Comparison of ENCODE assay signal across 8 mouse cellular contexts in the genomic region with DNA sequence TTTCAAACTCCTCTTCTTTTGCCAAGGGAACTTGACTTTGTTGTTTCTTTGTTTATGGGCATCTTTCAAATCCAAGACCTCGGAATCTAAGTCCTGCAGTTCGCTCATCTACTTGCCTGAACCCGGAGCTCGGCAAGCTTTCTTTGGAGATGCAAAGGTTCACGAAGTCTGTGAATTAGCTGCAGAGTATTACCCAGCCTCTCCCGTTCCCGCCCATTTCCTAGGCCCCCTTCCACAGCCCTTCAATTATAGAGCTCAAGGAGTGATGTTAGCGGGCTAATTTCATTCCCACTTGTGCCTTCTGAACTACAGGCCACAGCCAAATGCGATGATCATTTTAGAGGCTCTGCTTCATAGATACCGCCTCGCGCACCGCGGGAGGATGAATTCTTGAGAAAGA. TPM values are rescaled to one million over a fixed set of nuclear protein-coding genes. Genes with fewer than 3 reads are reported as not detected.
DNase-seq lines count a peak whose midpoint lies in the region; ATAC-seq and TF ChIP-seq lines count a peak whose summit lies in the region.

No protein-coding gene starts in this region.

- peak in 1 of 2 experiments; percentile 51 for DNase-seq in cerebellum, adult 2 months
- DNase-seq in ovary, postnatal 10 days (ENCODE audit: low spot score) = peak; percentile 6
- DNase-seq in ovary, postnatal 36 days (ENCODE audit: low spot score) = no peak
- no peak for DNase-seq in hindbrain, embryonic 11.5 days (ENCODE audit: low spot score)
- DNase-seq in thymus, postnatal 36 days = peak; percentile 18 to 28

- no peaks in the 10 kb centered on the region for H3K36me3 ChIP-seq in hindbrain, embryonic 11.5 days (ENCODE audit: control insufficient read depth, insufficient read depth, low read length)
- no peaks in the 10 kb centered on the region for H3K36me3 ChIP-seq in lung, embryonic 15.5 days

- no peak overlapping the region for H3K27ac ChIP-seq in cerebellum, adult 2 months (ENCODE audit: insufficient read depth, low read length)
- no peak overlapping the region; the same call in 1 of the 2 replicates for H3K27ac ChIP-seq in hindbrain, embryonic 11.5 days (ENCODE audit: low read depth, low read length)
- peak overlapping the region; percentile 61 for H3K27ac ChIP-seq in lung, embryonic 15.5 days

- H3K4me3 ChIP-seq in cerebellum, adult 2 months (replicated peaks; ENCODE audit: insufficient read depth, low read depth, low read length) = peak overlapping the region; percentile 53
- H3K4me3 ChIP-seq in hindbrain, embryonic 11.5 days (ENCODE audit: low read depth, low read length) = peak overlapping the region; percentile 58
- H3K4me3 ChIP-seq in lung, embryonic 15.5 days = peak overlapping the region; percentile 67

- H3K27me3 ChIP-seq in cerebellum, adult 2 months (ENCODE audit: control insufficient read depth, insufficient read depth, low read length) = no peaks in the 10 kb centered on the region
- H3K27me3 ChIP-seq in hindbrain, embryonic 11.5 days (ENCODE audit: control insufficient read depth, insufficient read depth, low read length) = no peaks in the 10 kb centered on the region
- H3K27me3 ChIP-seq in lung, embryonic 15.5 days = no peaks in the 10 kb centered on the region

- TF ChIP-seq CTCF in cerebellum, adult 2 months (IDR thresholded peaks at IDR 0.05; ENCODE audit: borderline replicate concordance, insufficient read depth, low read depth, low read length) = no peak

- H3K4me2 ChIP-seq in hindbrain, embryonic 11.5 days (replicated peaks; ENCODE audit: low read depth, low read length) = peak overlapping the region; percentile 67
- H3K4me2 ChIP-seq in lung, embryonic 15.5 days = peak overlapping the region; percentile 85

- no peak for ATAC-seq in cerebellum, adult (ENCODE audit: insufficient number of reproducible peaks, low FRiP score, low TSS enrichment)
- ATAC-seq in hindbrain, embryonic 11.5 days (ENCODE audit: low FRiP score) = peak; percentile 60
- ATAC-seq in lung, embryonic 15.5 days (ENCODE audit: borderline replicate concordance, extremely low read depth, low FRiP score, low TSS enrichment) = peak; percentile 12; the same call in 1 of the 2 replicates
- no peak for ATAC-seq in megakaryocyte progenitor cell, adult 5-6 weeks (replicated peaks; ENCODE audit: poor library complexity)

- H3K9ac ChIP-seq in hindbrain, embryonic 11.5 days (ENCODE audit: low read depth, low read length) = peak overlapping the region; percentile 46; the same call in 1 of the 2 replicates
- peak overlapping the region; percentile 43 for H3K9ac ChIP-seq in lung, embryonic 15.5 days

- H3K4me1 ChIP-seq in cerebellum, adult 2 months (ENCODE audit: control insufficient read depth, insufficient read depth, low read length) = no peaks in the 10 kb centered on the region
- H3K4me1 ChIP-seq in hindbrain, embryonic 11.5 days (replicated peaks; ENCODE audit: control insufficient read depth, insufficient read depth, low read length) = 0 out of 2 replicates have a peak, but pooled peaks cover 2% of the 10 kb centered on the region
- H3K4me1 ChIP-seq in lung, embryonic 15.5 days = peaks cover 38% of the 10 kb centered on the region; the same call in 1 of the 2 replicates

- no peaks in the 10 kb centered on the region for H3K9me3 ChIP-seq in hindbrain, embryonic 11.5 days (ENCODE audit: control insufficient read depth, low read length)
- no peaks in the 10 kb centered on the region for H3K9me3 ChIP-seq in lung, embryonic 15.5 days

- WGBS in cerebellum, adult 2 months = 1% methylated on average over 14 of the region's 14 CpGs
- 0% methylated on average over 14 of the region's 14 CpGs for whole genome bisulfite sequencing in hindbrain, embryonic 11.5 days
- WGBS in lung, embryonic 15.5 days = under 1% methylated on average over 14 of the region's 14 CpGs

- TF ChIP-seq POLR2A in cerebellum, adult 2 months (IDR thresholded peaks at IDR 0.05; ENCODE audit: borderline replicate concordance, insufficient read depth, low read length) = no peak

RNA-seq across cellular contexts. Expression of a gene that starts 0.5 kb away (rescaled TPM):
- 13.7 and 15.3 TPM in 2 replicates for polyA plus RNA-seq in cerebellum, adult 2 months (2012; rRNA removed)
- 34.3 and 34.9 TPM in 2 replicates for polyA plus RNA-seq in hindbrain, embryonic 11.5 days (2014; fragmentation: Nextera tagmentation; extraction: Ambion mirVana)
- 24.2 and 30.1 TPM in 2 replicates for polyA plus RNA-seq in lung, embryonic 15.5 days (2015; fragmentation: Nextera tagmentation; extraction: Ambion mirVana)
- 45.6 and 48.8 TPM in 2 replicates for total RNA-seq in megakaryocyte progenitor cell, adult 5-6 weeks (2015)
- total RNA-seq in megakaryocyte progenitor cell, adult 5-6 weeks (2017) = 78.3 and 81.2 TPM in 2 replicates

RNA-seq across cellular contexts. Expression of a gene that starts 25.9 kb away (rescaled TPM):
- polyA plus RNA-seq in cerebellum, adult 2 months (2012; rRNA removed) = 53.7 and 55.7 TPM in 2 replicates
- 603 TPM in 2 replicates for polyA plus RNA-seq in hindbrain, embryonic 11.5 days (2014; fragmentation: Nextera tagmentation; extraction: Ambion mirVana)
- 602 and 647 TPM in 2 replicates for polyA plus RNA-seq in lung, embryonic 15.5 days (2015; fragmentation: Nextera tagmentation; extraction: Ambion mirVana)
- 550 and 649 TPM in 2 replicates for total RNA-seq in megakaryocyte progenitor cell, adult 5-6 weeks (2015)
- total RNA-seq in megakaryocyte progenitor cell, adult 5-6 weeks (2017) = 166 and 174 TPM in 2 replicates

RNA-seq across cellular contexts. Expression of a gene that starts 55.3 kb away (rescaled TPM):
- polyA plus RNA-seq in cerebellum, adult 2 months (2012; rRNA removed) = 13.2 and 13.6 TPM in 2 replicates
- 11.2 and 12.0 TPM in 2 replicates for polyA plus RNA-seq in hindbrain, embryonic 11.5 days (2014; fragmentation: Nextera tagmentation; extraction: Ambion mirVana)
- 6.7 and 7.2 TPM in 2 replicates for polyA plus RNA-seq in lung, embryonic 15.5 days (2015; fragmentation: Nextera tagmentation; extraction: Ambion mirVana)
- 38.4 and 42.3 TPM in 2 replicates for total RNA-seq in megakaryocyte progenitor cell, adult 5-6 weeks (2015)
- total RNA-seq in megakaryocyte progenitor cell, adult 5-6 weeks (2017) = 26.8 and 36.1 TPM in 2 replicates

Comparison
In these comparisons a context has a peak if more than half of its experiments do, and no peak if none do; other contexts are left out.
1. DNase-seq: peak in ovary, postnatal 10 days (single experiment) and thymus, postnatal 36 days (2 of 2); none in ovary, postnatal 36 days (single experiment) and hindbrain, embryonic 11.5 days (single experiment).
2. ATAC-seq: peak in hindbrain, embryonic 11.5 days (single experiment) and lung, embryonic 15.5 days (single experiment); none in cerebellum, adult (single experiment) and megakaryocyte progenitor cell, adult 5-6 weeks (single experiment).
3. RNA of a gene that starts 25.9 kb away (polyA plus RNA-seq): 603 TPM in hindbrain, embryonic 11.5 days and 602 to 647 TPM in lung, embryonic 15.5 days; 53.7 to 55.7 TPM in cerebellum, adult 2 months; every median in the first group is over 10 times any median in the second.
4. Peak in every context shown above with its lines, with median percentiles within 50 percentile points of each other: H3K4me3 ChIP-seq.